Mouse (Mus musculus) liver, adult 2 months (tissue): ENCODE measurements at regions not wholly inside any gene's neighbourhood (a gene's known extent, or its start where the extent isn't known, plus 50 kb on each side); places are given as distances from the start of the nearest gene placed in this dataset.
A peak's percentile ranks its signal among the peaks of the same experiment; 100 is the strongest.

Source experiments
- DNase-seq: peaks from one replicate; pipeline ENCODE4 v3.0.0-alpha.2; 2011; ENCODE audit warnings: low read depth, low spot score; ENCODE audit errors: extremely low read depth
- H3K27ac ChIP-seq: fragments of 200-500 bp; replicated peaks from 2 replicates; pipeline ENCODE4 v1.5.1; 2012; ENCODE audit warnings: low read depth, mild to moderate bottlenecking, control low read depth, inconsistent platforms, low read length; ENCODE audit not compliant: insufficient read depth
- H3K27me3 ChIP-seq: fragments of 200-500 bp; 2 replicates; pipeline ENCODE4 v1.6.1; 2012; ENCODE audit warnings: mild to moderate bottlenecking, moderate library complexity, low read length, inconsistent platforms; ENCODE audit not compliant: control insufficient read depth, insufficient read depth
- H3K36me3 ChIP-seq: fragments of 200-500 bp; 2 replicates; pipeline ENCODE4 v1.6.1; 2012; ENCODE audit warnings: low read length, inconsistent platforms; ENCODE audit not compliant: control insufficient read depth, insufficient read depth
- H3K4me1 ChIP-seq: fragments of 200-500 bp; 2 replicates; pipeline ENCODE4 v1.6.1; 2011; ENCODE audit warnings: low read length; ENCODE audit not compliant: control insufficient read depth, insufficient read depth
- H3K4me3 ChIP-seq: fragments of 200-500 bp; 2 replicates; pipeline ENCODE4 v1.5.1; 2011; ENCODE audit warnings: low read depth, mild to moderate bottlenecking, control low read depth, low read length, moderate library complexity; ENCODE audit not compliant: insufficient read depth
- H3K79me2 ChIP-seq: fragments of 200-500 bp; 2 replicates; pipeline ENCODE4 v1.6.1; 2012; ENCODE audit warnings: inconsistent platforms, mild to moderate bottlenecking, low read length, moderate library complexity; ENCODE audit not compliant: control insufficient read depth, insufficient read depth
- H3K9ac ChIP-seq: fragments of 200-500 bp; 2 replicates; pipeline ENCODE4 v1.6.1; 2012; ENCODE audit warnings: low read depth, mild to moderate bottlenecking, control low read depth, inconsistent platforms, low read length
- CTCF ChIP-seq: fragments of 200-500 bp; IDR thresholded peaks from 2 replicates; pipeline ENCODE4 v1.5.1; 2011; ENCODE audit warnings: low read depth, low read length, control low read depth
- POLR2A ChIP-seq: fragments of 200-500 bp; IDR thresholded peaks from 2 replicates; pipeline ENCODE4 v1.6.1; 2011; ENCODE audit warnings: low read length, control low read depth; ENCODE audit not compliant: insufficient read depth; ENCODE audit errors: extremely low read depth
- WGBS: fragments of 180-500 bp; shearing (Covaris S2); methylation state at CpG from one replicate; pipeline ENCODE4 v1.1.7; 2018; 5-methylcytosine and 5-hydroxymethylcytosine counted together

GRCm38 (mm10) chr8:92460129-92460953 is 102.9 kb downstream of the Irx5 start:
- Histone ChIP-seq H3K36me3 (no peaks in the 10 kb centered on the region), H3K9ac (no peak overlapping the region), H3K27me3 (peaks cover 3% of the 10 kb centered on the region; the same call in 1 of the 2 replicates), H3K4me1 (no peaks in the 10 kb centered on the region), H3K27ac (no peak overlapping the region), H3K79me2 (no peaks in the 10 kb centered on the region), H3K4me3 (no peak overlapping the region)
- TF ChIP-seq POLR2A (no peak), CTCF (no peak)
- WGBS, result 1% methylated on average over 93 of the region's 93 CpGs
- DNase-seq, result no peak

GRCm38 (mm10) chr8:92469141-92470000 is 111.9 kb downstream of the Irx5 start:
- H3K4me1 ChIP-seq, result no peaks in the 10 kb centered on the region
- H3K79me2 ChIP-seq, result no peaks in the 10 kb centered on the region
- TF ChIP-seq POLR2A (no peak), CTCF (no peak)
- H3K4me3 ChIP-seq, result no peak overlapping the region
- H3K9ac ChIP-seq, result no peak overlapping the region
- no peak for DNase-seq
- no peaks in the 10 kb centered on the region for H3K36me3 ChIP-seq
- WGBS, result 61% methylated on average over 19 of the region's 19 CpGs
- no peaks in the 10 kb centered on the region for H3K27me3 ChIP-seq
- H3K27ac ChIP-seq, result no peak overlapping the region

GRCm38 (mm10) chr8:92472257-92472656 is 114.8 kb downstream of the Irx5 start:
- 86% methylated on average over 7 of the region's 7 CpGs for WGBS
- Histone ChIP-seq H3K4me1 (no peaks in the 10 kb centered on the region), H3K79me2 (no peaks in the 10 kb centered on the region), H3K27me3 (no peaks in the 10 kb centered on the region), H3K36me3 (no peaks in the 10 kb centered on the region), H3K27ac (no peak overlapping the region), H3K9ac (no peak overlapping the region), H3K4me3 (no peak overlapping the region)
- no peak for TF ChIP-seq POLR2A
- no peak for TF ChIP-seq CTCF
- no peak for DNase-seq

- Histone ChIP-seq H3K79me2 (no peaks in the 10 kb centered on the region), H3K27ac (no peak overlapping the region), H3K9ac (no peak overlapping the region), H3K27me3 (no peaks in the 10 kb centered on the region), H3K4me3 (no peak overlapping the region), H3K36me3 (no peaks in the 10 kb centered on the region), H3K4me1 (no peaks in the 10 kb centered on the region)
- TF ChIP-seq POLR2A (no peak), CTCF (no peak)
- WGBS, result 37% methylated on average over 3 of the region's 3 CpGs
- peak; percentile 24 for DNase-seq
These were observed 115.4 kb downstream of the Irx5 start for GRCm38 (mm10) chr8:92472817-92473216.

- H3K9ac ChIP-seq, result no peak overlapping the region
- H3K27ac ChIP-seq, result no peak overlapping the region
- WGBS, result 72% methylated on average over 5 of the region's 5 CpGs
- H3K4me3 ChIP-seq, result no peak overlapping the region
- no peaks in the 10 kb centered on the region for H3K36me3 ChIP-seq
- DNase-seq, result no peak
- H3K4me1 ChIP-seq, result no peaks in the 10 kb centered on the region
- no peaks in the 10 kb centered on the region for H3K79me2 ChIP-seq
- no peaks in the 10 kb centered on the region for H3K27me3 ChIP-seq
- TF ChIP-seq CTCF, result no peak
- TF ChIP-seq POLR2A, result no peak
These were observed 125.0 kb downstream of the Irx5 start for GRCm38 (mm10) chr8:92482393-92482792.
